Mouse (Mus musculus): ENCODE measurements at regions not wholly inside any gene's neighbourhood (a gene's known extent, or its start where the extent isn't known, plus 50 kb on each side); places are given as distances from the start of the nearest gene placed in this dataset.

- TF ChIP-seq CTCF (conservative IDR thresholded peaks at IDR 0.05; ENCODE audit: insufficient read depth, insufficient read length, low read depth, low read length) (no peak), POLR2A (IDR thresholded peaks at IDR 0.05; ENCODE audit: low read depth, low read length) (no peak)
- Histone ChIP-seq H3K27ac (ENCODE audit: insufficient read depth, low read depth, low read length) (no peak overlapping the region), H3K27me3 (replicated peaks; ENCODE audit: control insufficient read depth, insufficient read depth, low read length) (no peaks in the 10 kb centered on the region), H3K4me3 (ENCODE audit: insufficient read depth, low read depth, low read length) (no peak overlapping the region), H3K36me3 (ENCODE audit: control insufficient read depth, insufficient read depth, low read length) (no peaks in the 10 kb centered on the region), H3K4me1 (ENCODE audit: control insufficient read depth, insufficient read depth, low read length) (no peaks in the 10 kb centered on the region)
- no peak for DNase-seq
- WGBS, result 95% methylated on average over 6 of the region's 6 CpGs
These were observed 209.5 kb downstream of the Sorl1 start for GRCm38 (mm10) chr9:41914611-41915010.

GRCm38 (mm10) chr9:41913911-41914310, 210.2 kb downstream of the Sorl1 start:
- TF ChIP-seq CTCF (conservative IDR thresholded peaks at IDR 0.05; ENCODE audit: insufficient read depth, insufficient read length, low read depth, low read length), result no peak
- TF ChIP-seq POLR2A (IDR thresholded peaks at IDR 0.05; ENCODE audit: low read depth, low read length), result no peak
- Histone ChIP-seq H3K4me1 (ENCODE audit: control insufficient read depth, insufficient read depth, low read length) (no peaks in the 10 kb centered on the region), H3K27ac (ENCODE audit: insufficient read depth, low read depth, low read length) (no peak overlapping the region), H3K36me3 (ENCODE audit: control insufficient read depth, insufficient read depth, low read length) (no peaks in the 10 kb centered on the region), H3K4me3 (ENCODE audit: insufficient read depth, low read depth, low read length) (no peak overlapping the region), H3K27me3 (replicated peaks; ENCODE audit: control insufficient read depth, insufficient read depth, low read length) (no peaks in the 10 kb centered on the region)
- 87% methylated on average over 3 of the region's 3 CpGs for WGBS
- DNase-seq, result no peak

GRCm38 (mm10) chr9:41912482-41912881, 211.6 kb downstream of the Sorl1 start:
- Histone ChIP-seq H3K36me3 (ENCODE audit: control insufficient read depth, insufficient read depth, low read length) (no peaks in the 10 kb centered on the region), H3K4me3 (ENCODE audit: insufficient read depth, low read depth, low read length) (no peak overlapping the region), H3K27me3 (replicated peaks; ENCODE audit: control insufficient read depth, insufficient read depth, low read length) (no peaks in the 10 kb centered on the region), H3K4me1 (ENCODE audit: control insufficient read depth, insufficient read depth, low read length) (no peaks in the 10 kb centered on the region), H3K27ac (ENCODE audit: insufficient read depth, low read depth, low read length) (no peak overlapping the region)
- no peak for DNase-seq
- 84% methylated on average over 5 of the region's 5 CpGs for WGBS
- TF ChIP-seq CTCF (conservative IDR thresholded peaks at IDR 0.05; ENCODE audit: insufficient read depth, insufficient read length, low read depth, low read length) (no peak), POLR2A (IDR thresholded peaks at IDR 0.05; ENCODE audit: low read depth, low read length) (no peak)

GRCm38 (mm10) chr9:41900606-41900974, 223.5 kb downstream of the Sorl1 start:
- H3K4me3 ChIP-seq (ENCODE audit: insufficient read depth, low read depth, low read length), result no peak overlapping the region
- WGBS, result 58% methylated on average over 8 of the region's 8 CpGs
- TF ChIP-seq POLR2A (IDR thresholded peaks at IDR 0.05; ENCODE audit: low read depth, low read length), result no peak
- no peak for TF ChIP-seq CTCF (conservative IDR thresholded peaks at IDR 0.05; ENCODE audit: insufficient read depth, insufficient read length, low read depth, low read length)

GRCm38 (mm10) chr9:41899766-41900605, 224.1 kb downstream of the Sorl1 start:
- Histone ChIP-seq H3K4me1 (ENCODE audit: control insufficient read depth, insufficient read depth, low read length) (no peaks in the 10 kb centered on the region), H3K36me3 (ENCODE audit: control insufficient read depth, insufficient read depth, low read length) (no peaks in the 10 kb centered on the region), H3K4me3 (ENCODE audit: insufficient read depth, low read depth, low read length) (no peak overlapping the region), H3K27me3 (replicated peaks; ENCODE audit: control insufficient read depth, insufficient read depth, low read length) (no peaks in the 10 kb centered on the region; the same call in 1 of the 2 replicates), H3K27ac (ENCODE audit: insufficient read depth, low read depth, low read length) (no peak overlapping the region)
- TF ChIP-seq CTCF (conservative IDR thresholded peaks at IDR 0.05; ENCODE audit: insufficient read depth, insufficient read length, low read depth, low read length), result no peak
- no peak for TF ChIP-seq POLR2A (IDR thresholded peaks at IDR 0.05; ENCODE audit: low read depth, low read length)
- 71% methylated on average over 11 of the region's 11 CpGs for WGBS
- no peak for DNase-seq

More at GRCm38 (mm10) chr9:41900606-41900974, 223.5 kb downstream of the Sorl1 start:
- no peak for DNase-seq
- Histone ChIP-seq H3K27ac (ENCODE audit: insufficient read depth, low read depth, low read length) (no peak overlapping the region), H3K27me3 (replicated peaks; ENCODE audit: control insufficient read depth, insufficient read depth, low read length) (no peaks in the 10 kb centered on the region; the same call in 1 of the 2 replicates), H3K4me1 (ENCODE audit: control insufficient read depth, insufficient read depth, low read length) (no peaks in the 10 kb centered on the region), H3K36me3 (ENCODE audit: control insufficient read depth, insufficient read depth, low read length) (no peaks in the 10 kb centered on the region)

- Histone ChIP-seq H3K4me1 (ENCODE audit: control insufficient read depth, insufficient read depth, low read length) (no peaks in the 10 kb centered on the region), H3K36me3 (ENCODE audit: control insufficient read depth, insufficient read depth, low read length) (no peaks in the 10 kb centered on the region), H3K4me3 (ENCODE audit: insufficient read depth, low read depth, low read length) (no peak overlapping the region), H3K27me3 (replicated peaks; ENCODE audit: control insufficient read depth, insufficient read depth, low read length) (no peaks in the 10 kb centered on the region; the same call in 1 of the 2 replicates), H3K27ac (ENCODE audit: insufficient read depth, low read depth, low read length) (no peak overlapping the region)
- TF ChIP-seq POLR2A (IDR thresholded peaks at IDR 0.05; ENCODE audit: low read depth, low read length) (no peak), CTCF (conservative IDR thresholded peaks at IDR 0.05; ENCODE audit: insufficient read depth, insufficient read length, low read depth, low read length) (no peak)
- WGBS, result 80% methylated on average over 5 of the region's 5 CpGs
- no peak for DNase-seq
These were observed 229.0 kb downstream of the Sorl1 start for GRCm38 (mm10) chr9:41895106-41895505.

- DNase-seq, result no peak
These were observed 231.3 kb downstream of the Sorl1 start for GRCm38 (mm10) chr9:41892841-41893240.

More at GRCm38 (mm10) chr9:41892841-41893240, 231.3 kb downstream of the Sorl1 start:
- Histone ChIP-seq H3K27me3 (replicated peaks; ENCODE audit: control insufficient read depth, insufficient read depth, low read length) (no peaks in the 10 kb centered on the region; the same call in 1 of the 2 replicates), H3K36me3 (ENCODE audit: control insufficient read depth, insufficient read depth, low read length) (no peaks in the 10 kb centered on the region), H3K27ac (ENCODE audit: insufficient read depth, low read depth, low read length) (no peak overlapping the region), H3K4me1 (ENCODE audit: control insufficient read depth, insufficient read depth, low read length) (no peaks in the 10 kb centered on the region), H3K4me3 (ENCODE audit: insufficient read depth, low read depth, low read length) (no peak overlapping the region)
- 68% methylated on average over 3 of the region's 3 CpGs for WGBS
- TF ChIP-seq POLR2A (IDR thresholded peaks at IDR 0.05; ENCODE audit: low read depth, low read length) (no peak), CTCF (conservative IDR thresholded peaks at IDR 0.05; ENCODE audit: insufficient read depth, insufficient read length, low read depth, low read length) (no peak)
